ENCODE assay signal across 22 mouse cellular contexts in the genomic region with DNA sequence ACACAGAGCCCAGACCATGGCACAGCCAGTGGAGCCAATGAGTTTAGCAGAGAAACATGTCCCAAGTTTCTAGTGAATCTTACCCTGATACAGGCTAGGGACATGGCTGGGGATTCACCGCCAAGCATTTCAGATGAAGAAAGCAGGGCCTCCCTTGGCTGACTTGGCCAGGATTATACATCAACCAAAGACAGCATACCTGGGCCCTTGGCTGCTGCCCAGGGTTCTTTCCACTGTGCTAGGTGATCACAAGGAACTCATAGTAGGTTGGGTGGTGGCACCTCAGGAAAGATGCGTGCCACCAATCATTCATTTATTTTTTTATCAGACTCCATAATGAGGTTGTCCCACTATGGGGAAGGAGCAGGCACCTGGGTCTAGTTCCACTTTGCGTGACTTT. TPM values are rescaled to one million over a fixed set of nuclear protein-coding genes. Genes with fewer than 3 reads are reported as not detected.
A peak's percentile ranks its signal among the peaks of the same experiment; 100 is the strongest.
DNase-seq lines count a peak whose midpoint lies in the region; ATAC-seq and TF ChIP-seq lines count a peak whose summit lies in the region.
"Had no signal": no experiment of that assay in that cellular context is flagged by ENCODE, and none has a peak within 500 bp of the region (broad histone marks: within the 10 kb centered on the region; RNA-seq: fewer than 3 reads in every experiment).

No protein-coding gene starts in this region.

- no peak overlapping the region for H3K4me2 ChIP-seq in kidney, embryonic 16.5 days (replicated peaks; ENCODE audit: low read depth, low read length)
- H3K4me2 ChIP-seq in forebrain, postnatal 0 days (ENCODE audit: low read depth): no peak overlapping the region
- H3K4me2 ChIP-seq: forebrain, embryonic 13.5 days; heart, embryonic 11.5 days; hindbrain, embryonic 13.5 days had no signal

- H3K9ac ChIP-seq in kidney, embryonic 16.5 days (replicated peaks; ENCODE audit: low read length): no peak overlapping the region
- no peak overlapping the region for H3K9ac ChIP-seq in forebrain, postnatal 0 days
- H3K9ac ChIP-seq: forebrain, embryonic 13.5 days; hindbrain, embryonic 13.5 days had no signal

- H3K27me3 ChIP-seq in kidney, embryonic 16.5 days (ENCODE audit: insufficient read depth, low read length): no peaks in the 10 kb centered on the region
- H3K27me3 ChIP-seq in forebrain, postnatal 0 days (ENCODE audit: insufficient read depth, low read length): no peaks in the 10 kb centered on the region
- H3K27me3 ChIP-seq: forebrain, embryonic 13.5 days; hindbrain, embryonic 13.5 days had no signal

- TF ChIP-seq CTCF in forebrain, postnatal 0 days (IDR thresholded peaks at IDR 0.05; ENCODE audit: low read depth): no peak

- H3K4me1 ChIP-seq in kidney, embryonic 16.5 days (ENCODE audit: insufficient read depth, low read length): no peaks in the 10 kb centered on the region
- no peaks in the 10 kb centered on the region for H3K4me1 ChIP-seq in forebrain, postnatal 0 days (ENCODE audit: insufficient read depth)
- H3K4me1 ChIP-seq: forebrain, embryonic 10.5 days had no signal

- ATAC-seq in kidney, embryonic 16.5 days (ENCODE audit: low FRiP score, low TSS enrichment): no peak
- no peak for ATAC-seq in forebrain, postnatal 0 days
- ATAC-seq: activated CD4-positive, CD25-positive, alpha-beta regulatory T cell, adult 4 months; forebrain, embryonic 13.5 days; forebrain, embryonic 16.5 days; hindbrain, embryonic 16.5 days had no signal

- 89% methylated on average over 3 of the region's 3 CpGs for WGBS in kidney, embryonic 16.5 days
- 97% methylated on average over 3 of the region's 3 CpGs for WGBS in forebrain, postnatal 0 days

- no peaks in the 10 kb centered on the region for H3K36me3 ChIP-seq in kidney, embryonic 16.5 days (ENCODE audit: insufficient read depth, low read length)
- no peaks in the 10 kb centered on the region for H3K36me3 ChIP-seq in forebrain, postnatal 0 days (ENCODE audit: insufficient read depth)
- H3K36me3 ChIP-seq: forebrain, embryonic 10.5 days; hindbrain, embryonic 10.5 days; hindbrain, embryonic 13.5 days had no signal

- no peaks in the 10 kb centered on the region for H3K9me3 ChIP-seq in kidney, embryonic 16.5 days (ENCODE audit: low read length)
- H3K9me3 ChIP-seq in forebrain, postnatal 0 days (ENCODE audit: low read length): no peaks in the 10 kb centered on the region
- H3K9me3 ChIP-seq: forebrain, embryonic 10.5 days; forebrain, embryonic 13.5 days; hindbrain, embryonic 10.5 days; hindbrain, embryonic 13.5 days had no signal

- H3K4me3 ChIP-seq in kidney, embryonic 16.5 days (ENCODE audit: low read length): no peak overlapping the region
- H3K4me3 ChIP-seq in forebrain, postnatal 0 days (ENCODE audit: low read depth, low read length): no peak overlapping the region
- H3K4me3 ChIP-seq: forebrain, embryonic 10.5 days; forebrain, embryonic 13.5 days; gastrocnemius, adult 2 months; hindbrain, embryonic 10.5 days; hindbrain, embryonic 13.5 days had no signal

- peak; percentile 84 for DNase-seq in kidney, adult 11 months
- DNase-seq in kidney, adult 8-10 months: peak; percentile 85 to 87
- peak; percentile 79 for DNase-seq in kidney, postnatal 14 days
- no peak for DNase-seq in forebrain, postnatal 0 days
- no peak for DNase-seq in right cerebral cortex, postnatal 10 days (ENCODE audit: low spot score in 2 of 2)
- DNase-seq: adrenal gland, adult 8-10 months; adrenal gland, postnatal 25 days; cerebellum, adult 11-12 months; cerebellum, adult 9-10 months; cerebellum, postnatal 14 days; gastrocnemius, adult 2 months; gastrocnemius, postnatal 14 days; heart, adult 11 months had no signal

- no peak overlapping the region for H3K27ac ChIP-seq in kidney, embryonic 16.5 days (ENCODE audit: low read length)
- H3K27ac ChIP-seq in forebrain, postnatal 0 days (ENCODE audit: low read depth, low read length): no peak overlapping the region
- H3K27ac ChIP-seq: forebrain, embryonic 10.5 days; forebrain, embryonic 13.5 days; gastrocnemius, adult 2 months; hindbrain, embryonic 10.5 days; hindbrain, embryonic 13.5 days had no signal

RNA-seq across cellular contexts. Expression of gene Lsm3, which starts 44.5 kb away (rescaled TPM):
- polyA plus RNA-seq in kidney, embryonic 16.5 days (2015; fragmentation: Nextera tagmentation; extraction: Ambion mirVana): 251 and 258 TPM in 2 replicates
- total RNA-seq in forebrain, postnatal 0 days (2014; rRNA removed): 53.1 and 70.2 TPM in 2 replicates
- 188 and 253 TPM in 2 replicates for polyA plus RNA-seq in forebrain, postnatal 0 days (2015; fragmentation: Nextera tagmentation; extraction: Ambion mirVana)

RNA-seq across cellular contexts. Expression of gene Xpc, which starts 44.5 kb away (rescaled TPM):
- polyA plus RNA-seq in kidney, embryonic 16.5 days (2015; fragmentation: Nextera tagmentation; extraction: Ambion mirVana): 28.9 and 30.3 TPM in 2 replicates
- 20.4 and 39.0 TPM in 2 replicates for total RNA-seq in forebrain, postnatal 0 days (2014; rRNA removed)
- polyA plus RNA-seq in forebrain, postnatal 0 days (2015; fragmentation: Nextera tagmentation; extraction: Ambion mirVana): 12.9 and 15.0 TPM in 2 replicates

Comparison
In these comparisons a context has a peak if more than half of its experiments do, and no peak if none do; other contexts are left out.
1. DNase-seq: peak in kidney, adult 11 months (single experiment), kidney, adult 8-10 months (2 of 2) and kidney, postnatal 14 days (single experiment); none in forebrain, postnatal 0 days (single experiment) and right cerebral cortex, postnatal 10 days (0 of 2).